Mouse (Mus musculus) heart, embryonic 12.5 days (tissue): ENCODE measurements around the gene Itgb8. TPM values are rescaled to one million over a fixed set of nuclear protein-coding genes. Genes with fewer than 3 reads are reported as not detected.

Source experiments
- ATAC-seq: fragments of 200-750 bp; cut with Nextera tagmentation; 2 replicates; pipeline ENCODE4 v1.8.0; 2017; ENCODE audit warnings: moderate TSS enrichment, moderate library complexity; ENCODE audit not compliant: insufficient number of reproducible peaks, low FRiP score
- H3K27ac ChIP-seq: fragments of 300-500 bp; sonication (generic); 2 replicates; pipeline ENCODE4 v1.5.1; 2016; ENCODE audit warnings: mild to moderate bottlenecking, moderate library complexity; ENCODE audit not compliant: poor library complexity, severe bottlenecking
- H3K27me3 ChIP-seq: fragments of 300-500 bp; sonication (generic); replicated peaks from 2 replicates; pipeline ENCODE4 v1.6.1; 2016; ENCODE audit warnings: mild to moderate bottlenecking, moderate library complexity
- H3K36me3 ChIP-seq: fragments of 300-500 bp; sonication (generic); 2 replicates; pipeline ENCODE4 v1.6.1; 2016; ENCODE audit warnings: mild to moderate bottlenecking, moderate library complexity
- H3K4me1 ChIP-seq: fragments of 300-500 bp; sonication (generic); replicated peaks from 2 replicates; pipeline ENCODE4 v1.6.1; 2016; ENCODE audit warnings: mild to moderate bottlenecking
- H3K4me2 ChIP-seq: fragments of 300-500 bp; sonication (generic); 2 replicates; pipeline ENCODE4 v1.6.1; 2016; ENCODE audit warnings: mild to moderate bottlenecking, moderate library complexity
- H3K4me3 ChIP-seq: fragments of 300-500 bp; sonication (generic); 2 replicates; pipeline ENCODE4 v1.5.1; 2016; ENCODE audit warnings: mild to moderate bottlenecking
- H3K9ac ChIP-seq: fragments of 300-500 bp; sonication (generic); 2 replicates; pipeline ENCODE4 v1.6.1; 2016; ENCODE audit warnings: mild to moderate bottlenecking, moderate library complexity
- H3K9me3 ChIP-seq: fragments of 300-500 bp; sonication (generic); replicated peaks from 2 replicates; pipeline ENCODE4 v1.6.1; 2016; ENCODE audit warnings: mild to moderate bottlenecking, moderate library complexity
- WGBS: fragments of 180-500 bp; shearing (Covaris S2); methylation state at CpG from one replicate; pipeline ENCODE4 v1.1.7; 2016; 5-methylcytosine and 5-hydroxymethylcytosine counted together
- polyA plus RNA-seq: library from polyadenylated mRNA; unstranded; fragments of >200 nt; fragmentation: Nextera tagmentation; extraction: Ambion mirVana; gene quantifications from 2 replicates; pipeline ENCODE4 v1.2.1, GENCODE M21; 2016

Itgb8 gene
- polyA plus RNA-seq, 1 experiment from 2014 or later: 5.9 TPM

- 78% methylated on average over 2 of the region's 2 CpGs for WGBS
Measured at GRCm38 (mm10) chr12:119231831-119232230, 6.8 kb downstream of the Itgb8 start.

DNA sequence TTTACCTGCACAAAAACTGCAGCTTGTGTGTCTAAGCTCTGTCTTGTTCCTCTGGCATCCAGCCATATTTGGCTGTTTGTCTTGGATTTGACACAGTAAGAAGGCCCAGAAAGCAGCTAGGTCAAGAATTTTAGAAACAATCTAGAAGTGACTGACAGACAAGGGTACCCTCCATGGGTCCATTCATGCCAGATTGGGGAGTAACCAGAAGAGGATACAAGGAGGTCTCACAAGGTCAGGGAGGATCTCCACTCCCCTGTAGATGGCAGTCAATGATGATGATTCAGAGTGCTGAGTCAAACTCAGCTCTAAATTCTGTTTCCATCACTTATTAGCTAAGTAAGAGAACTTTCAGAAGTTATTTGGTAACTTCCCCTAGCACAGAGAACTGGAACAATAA, 8.2 kb downstream of the Itgb8 start:
- Histone ChIP-seq H3K4me1 (peaks cover 6% of the 10 kb centered on the region; the same call in 1 of the 2 replicates), H3K4me2 (no peak overlapping the region), H3K27ac (no peak overlapping the region), H3K36me3 (no peaks in the 10 kb centered on the region), H3K9me3 (no peaks in the 10 kb centered on the region), H3K27me3 (no peaks in the 10 kb centered on the region), H3K4me3 (no peak overlapping the region), H3K9ac (no peak overlapping the region)
- ATAC-seq: no peak

More at GRCm38 (mm10) chr12:119231831-119232230, 6.8 kb downstream of the Itgb8 start:
- Histone ChIP-seq H3K9me3 (no peaks in the 10 kb centered on the region), H3K4me2 (no peak overlapping the region), H3K4me1 (peaks cover 6% of the 10 kb centered on the region; the same call in 1 of the 2 replicates), H3K4me3 (no peak overlapping the region), H3K27ac (no peak overlapping the region), H3K36me3 (no peaks in the 10 kb centered on the region), H3K27me3 (no peaks in the 10 kb centered on the region), H3K9ac (no peak overlapping the region)
- ATAC-seq: no peak

GRCm38 (mm10) chr12:119229601-119230000, 9.0 kb downstream of the Itgb8 start:
- ATAC-seq: no peak
- Histone ChIP-seq H3K36me3 (no peaks in the 10 kb centered on the region), H3K4me3 (no peak overlapping the region), H3K4me1 (peaks cover 6% of the 10 kb centered on the region; the same call in 1 of the 2 replicates), H3K9me3 (no peaks in the 10 kb centered on the region), H3K27ac (no peak overlapping the region), H3K4me2 (no peak overlapping the region), H3K27me3 (no peaks in the 10 kb centered on the region), H3K9ac (no peak overlapping the region)
- 70% methylated on average over 2 of the region's 2 CpGs for WGBS

- H3K4me3 ChIP-seq: no peak overlapping the region
- H3K9me3 ChIP-seq: no peaks in the 10 kb centered on the region
- H3K27ac ChIP-seq: no peak overlapping the region
- ATAC-seq: no peak
- no peaks in the 10 kb centered on the region for H3K27me3 ChIP-seq
- 82% methylated on average over 1 of the region's 1 CpGs for WGBS
- peaks cover 6% of the 10 kb centered on the region; the same call in 1 of the 2 replicates for H3K4me1 ChIP-seq
- no peak overlapping the region for H3K9ac ChIP-seq
- no peaks in the 10 kb centered on the region for H3K36me3 ChIP-seq
- H3K4me2 ChIP-seq: no peak overlapping the region
Measured at GRCm38 (mm10) chr12:119227898-119228297, 10.7 kb downstream of the Itgb8 start.

DNA sequence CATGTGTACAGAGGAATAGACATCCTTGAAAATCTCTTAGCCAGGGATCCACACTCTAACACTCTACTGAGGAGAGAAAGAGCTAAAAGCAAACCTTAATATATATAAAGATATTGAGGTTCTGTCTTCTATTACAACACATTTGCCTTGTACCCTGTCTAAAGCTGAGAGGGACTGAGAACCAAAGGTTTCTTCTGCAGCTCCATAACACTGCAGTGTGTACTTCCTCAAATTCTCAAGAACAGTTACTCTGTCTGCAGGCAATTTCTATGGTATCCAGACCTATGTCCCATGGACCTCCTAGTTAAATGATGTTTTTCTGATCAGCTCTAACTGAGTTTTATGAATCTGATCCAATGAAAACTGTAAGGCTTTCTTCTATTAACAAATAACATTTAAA, 13.9 kb downstream of the Itgb8 start:
- no peak for ATAC-seq
- Histone ChIP-seq H3K9me3 (no peaks in the 10 kb centered on the region), H3K36me3 (no peaks in the 10 kb centered on the region), H3K4me1 (0 out of 2 replicates have a peak, but pooled peaks cover 6% of the 10 kb centered on the region), H3K9ac (no peak overlapping the region), H3K4me3 (no peak overlapping the region), H3K4me2 (no peak overlapping the region), H3K27me3 (no peaks in the 10 kb centered on the region), H3K27ac (no peak overlapping the region)

- Histone ChIP-seq H3K27ac (no peak overlapping the region), H3K27me3 (no peaks in the 10 kb centered on the region), H3K4me3 (no peak overlapping the region), H3K36me3 (no peaks in the 10 kb centered on the region), H3K4me1 (0 out of 2 replicates have a peak, but pooled peaks cover 6% of the 10 kb centered on the region), H3K9ac (no peak overlapping the region), H3K9me3 (no peaks in the 10 kb centered on the region), H3K4me2 (no peak overlapping the region)
- WGBS: 83% methylated on average over 1 of the region's 1 CpGs
- no peak for ATAC-seq
Measured at GRCm38 (mm10) chr12:119219409-119219808, 19.2 kb downstream of the Itgb8 start.

GRCm38 (mm10) chr12:119217700-119218265, 20.8 kb downstream of the Itgb8 start:
- H3K4me3 ChIP-seq: no peak overlapping the region
- H3K27ac ChIP-seq: no peak overlapping the region
- no peak overlapping the region for H3K4me2 ChIP-seq
- no peak overlapping the region for H3K9ac ChIP-seq
- ATAC-seq: no peak; the same call in 1 of the 2 replicates
- H3K36me3 ChIP-seq: no peaks in the 10 kb centered on the region
- no peaks in the 10 kb centered on the region for H3K9me3 ChIP-seq
- H3K27me3 ChIP-seq: no peaks in the 10 kb centered on the region
- 0 out of 2 replicates have a peak, but pooled peaks cover 6% of the 10 kb centered on the region for H3K4me1 ChIP-seq

GRCm38 (mm10) chr12:119215225-119215624, 23.4 kb downstream of the Itgb8 start:
- Histone ChIP-seq H3K36me3 (no peaks in the 10 kb centered on the region), H3K27me3 (no peaks in the 10 kb centered on the region), H3K9me3 (no peaks in the 10 kb centered on the region), H3K4me3 (no peak overlapping the region), H3K4me2 (no peak overlapping the region), H3K4me1 (0 out of 2 replicates have a peak, but pooled peaks cover 3% of the 10 kb centered on the region), H3K27ac (no peak overlapping the region), H3K9ac (no peak overlapping the region)
- no peak for ATAC-seq
- WGBS: 89% methylated on average over 3 of the region's 3 CpGs

DNA sequence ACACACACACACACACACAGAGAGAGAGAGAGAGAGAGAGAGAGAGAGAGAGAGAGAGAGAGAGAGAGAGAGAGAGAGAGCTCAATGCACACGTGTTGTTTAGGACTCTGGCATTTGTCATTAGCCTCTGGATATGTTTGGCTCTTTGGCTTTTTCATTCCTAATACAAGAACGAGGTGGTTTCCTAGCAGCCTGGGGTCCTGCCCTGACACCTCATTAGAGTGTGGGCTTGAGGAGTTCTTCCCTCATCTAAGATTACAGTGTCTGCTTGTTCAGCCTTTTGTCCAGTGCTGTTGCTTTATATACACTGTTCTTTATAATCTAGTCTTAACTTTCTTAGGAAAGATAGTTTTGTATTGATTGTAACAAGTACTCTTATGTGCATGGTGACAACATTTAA, 27.1 kb downstream of the Itgb8 start:
- Histone ChIP-seq H3K4me2 (no peak overlapping the region), H3K4me3 (no peak overlapping the region), H3K4me1 (0 out of 2 replicates have a peak, but pooled peaks cover 3% of the 10 kb centered on the region), H3K27me3 (no peaks in the 10 kb centered on the region), H3K27ac (no peak overlapping the region), H3K9ac (no peak overlapping the region), H3K36me3 (no peaks in the 10 kb centered on the region), H3K9me3 (no peaks in the 10 kb centered on the region)
- WGBS: 35% methylated on average over 2 of the region's 2 CpGs
- no peak for ATAC-seq

DNA sequence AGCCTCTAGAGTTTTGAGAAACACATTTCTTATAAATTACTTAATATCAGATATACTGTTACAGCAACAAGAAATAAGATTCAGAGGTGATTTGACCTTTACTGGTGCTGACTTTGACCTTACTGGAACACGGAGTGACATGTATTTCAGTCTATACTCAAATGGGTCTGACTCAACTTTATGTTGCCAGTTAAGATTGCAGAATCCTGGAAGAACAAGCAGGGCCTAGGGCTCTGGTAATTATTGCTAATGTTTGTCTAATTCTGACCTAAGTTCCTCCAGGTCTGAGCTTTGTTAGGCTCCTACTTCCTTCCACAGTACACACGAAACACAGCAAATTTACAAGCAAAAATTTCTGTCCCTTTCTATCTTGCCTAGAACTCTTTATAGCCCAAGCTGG, 28.0 kb downstream of the Itgb8 start:
- Histone ChIP-seq H3K9ac (no peak overlapping the region), H3K9me3 (no peaks in the 10 kb centered on the region), H3K36me3 (no peaks in the 10 kb centered on the region), H3K27ac (no peak overlapping the region), H3K4me2 (no peak overlapping the region), H3K4me1 (0 out of 2 replicates have a peak, but pooled peaks cover 3% of the 10 kb centered on the region), H3K27me3 (no peaks in the 10 kb centered on the region), H3K4me3 (no peak overlapping the region)
- WGBS: 83% methylated on average over 2 of the region's 2 CpGs
- ATAC-seq: no peak

- Histone ChIP-seq H3K4me2 (no peak overlapping the region), H3K36me3 (no peaks in the 10 kb centered on the region), H3K9ac (no peak overlapping the region), H3K9me3 (no peaks in the 10 kb centered on the region), H3K27me3 (no peaks in the 10 kb centered on the region), H3K4me1 (0 out of 2 replicates have a peak, but pooled peaks cover 3% of the 10 kb centered on the region), H3K4me3 (no peak overlapping the region), H3K27ac (no peak overlapping the region)
- ATAC-seq: no peak
- 94% methylated on average over 1 of the region's 1 CpGs for WGBS
Measured at GRCm38 (mm10) chr12:119210073-119210425, 28.6 kb downstream of the Itgb8 start.
